Mouse (Mus musculus) A20 (cell line): Measurements from ENCODE around the gene Ppil6.

Experiments
- DNase-seq: peaks from one replicate; pipeline ENCODE4 v3.0.0-alpha.2; 2011; ENCODE audit warnings: low read depth, low spot score

The Ppil6 gene

GRCm38 (mm10) chr10:41477278-41478181, 12.7 kb upstream of the Ppil6 start:
- peak; percentile 71 for DNase-seq

- DNase-seq, result no peak
Observed at GRCm38 (mm10) chr10:41479961-41480360, 10.3 kb upstream of the Ppil6 start.

- DNase-seq, result no peak
Observed at GRCm38 (mm10) chr10:41480938-41481880, 9.0 kb upstream of the Ppil6 start.

- no peak for DNase-seq
Observed at GRCm38 (mm10) chr10:41482446-41482845, 7.8 kb upstream of the Ppil6 start.

GRCm38 (mm10) chr10:41485778-41486177, 4.5 kb upstream of the Ppil6 start:
- DNase-seq, result no peak

GRCm38 (mm10) chr10:41486506-41487170, 3.6 kb upstream of the Ppil6 start:
- no peak for DNase-seq

GRCm38 (mm10) chr10:41488877-41489276, 1.4 kb upstream of the Ppil6 start:
- peak; percentile 12 for DNase-seq

GRCm38 (mm10) chr10:41489294-41489693, 945 bp upstream of the Ppil6 start:
- DNase-seq, result no peak

- no peak for DNase-seq
Observed at GRCm38 (mm10) chr10:41490518-41490873, 257 bp downstream of the Ppil6 start.

GRCm38 (mm10) chr10:41491111-41491510, 872 bp downstream of the Ppil6 start:
- DNase-seq, result peak; percentile 52

GRCm38 (mm10) chr10:41500941-41501340, 10.7 kb downstream of the Ppil6 start:
- no peak for DNase-seq

- no peak for DNase-seq
Observed at GRCm38 (mm10) chr10:41504996-41505395, 14.8 kb downstream of the Ppil6 start.

- peak; percentile 77 for DNase-seq
Observed at GRCm38 (mm10) chr10:41505446-41505845, 15.2 kb downstream of the Ppil6 start.

- peak; percentile 47 for DNase-seq
Observed at GRCm38 (mm10) chr10:41509160-41509559, 18.9 kb downstream of the Ppil6 start.

- no peak for DNase-seq
Observed at GRCm38 (mm10) chr10:41514301-41514700, 24.1 kb downstream of the Ppil6 start.

GRCm38 (mm10) chr10:41514921-41515320, 24.7 kb downstream of the Ppil6 start:
- no peak for DNase-seq

- peak; percentile 97 for DNase-seq
Observed at GRCm38 (mm10) chr10:41518508-41518980, 28.3 kb downstream of the Ppil6 start.

GRCm38 (mm10) chr10:41518981-41519618, 28.9 kb downstream of the Ppil6 start, which contains the start of gene Cd164:
Gene Cd164, plus strand, starts transcription at chr10:41519414.
- DNase-seq, result peak; percentile 97

- peak; percentile 88 for DNase-seq
Observed at GRCm38 (mm10) chr10:41519640-41520409, 29.6 kb downstream of the Ppil6 start.

- DNase-seq, result no peak
Observed at GRCm38 (mm10) chr10:41520410-41520673, 30.1 kb downstream of the Ppil6 start.

GRCm38 (mm10) chr10:41523386-41523785, 33.1 kb downstream of the Ppil6 start:
- DNase-seq, result no peak
